Mouse (Mus musculus): Measurements from ENCODE around the gene Stab1. TPM values are rescaled to one million over a fixed set of nuclear protein-coding genes. Genes with fewer than 3 reads are reported as not detected.

Stab1 gene
- total and polyA plus RNA-seq, 2 experiments from 2014 or later: 11.4 to 21.9 TPM

DNA sequence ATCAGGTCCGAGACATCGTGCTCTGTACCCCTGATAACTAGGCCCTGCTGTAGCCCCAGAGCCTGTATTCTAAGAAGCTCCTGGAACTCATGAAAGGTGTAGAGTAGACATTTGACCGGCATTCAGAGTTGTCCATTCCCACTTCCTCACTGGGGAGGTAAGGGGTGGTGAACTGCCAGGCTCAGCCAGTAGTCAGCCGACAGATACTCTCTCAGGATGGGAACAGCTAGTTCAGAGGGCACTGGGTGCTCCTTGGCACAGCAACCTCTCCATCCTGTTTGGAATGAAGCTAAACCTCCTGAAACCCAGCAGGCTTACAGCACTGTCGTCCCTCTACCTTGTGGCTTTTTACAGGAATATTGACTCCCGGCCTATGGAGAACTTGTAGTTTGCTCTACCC is 43.4 kb upstream of the Stab1 start:
- no peak overlapping the region for H3K4me3 ChIP-seq (ENCODE audit: low read depth, low read length)
- H3K4me1 ChIP-seq (ENCODE audit: insufficient read depth): 0 out of 2 replicates have a peak, but pooled peaks cover 5% of the 10 kb centered on the region
- no peak overlapping the region for H3K9ac ChIP-seq
- no peaks in the 10 kb centered on the region for H3K36me3 ChIP-seq (ENCODE audit: insufficient read depth)
- H3K9me3 ChIP-seq (ENCODE audit: low read length): no peaks in the 10 kb centered on the region
- ATAC-seq: no peak
- H3K4me2 ChIP-seq (ENCODE audit: low read depth): no peak overlapping the region
- H3K27ac ChIP-seq (ENCODE audit: low read depth, low read length): no peak overlapping the region
- H3K27me3 ChIP-seq (ENCODE audit: insufficient read depth, low read length): no peaks in the 10 kb centered on the region
- no peak for DNase-seq
- no peak for TF ChIP-seq CTCF (IDR thresholded peaks at IDR 0.05; ENCODE audit: low read depth)
- 90% methylated on average over 6 of the region's 6 CpGs for WGBS

DNA sequence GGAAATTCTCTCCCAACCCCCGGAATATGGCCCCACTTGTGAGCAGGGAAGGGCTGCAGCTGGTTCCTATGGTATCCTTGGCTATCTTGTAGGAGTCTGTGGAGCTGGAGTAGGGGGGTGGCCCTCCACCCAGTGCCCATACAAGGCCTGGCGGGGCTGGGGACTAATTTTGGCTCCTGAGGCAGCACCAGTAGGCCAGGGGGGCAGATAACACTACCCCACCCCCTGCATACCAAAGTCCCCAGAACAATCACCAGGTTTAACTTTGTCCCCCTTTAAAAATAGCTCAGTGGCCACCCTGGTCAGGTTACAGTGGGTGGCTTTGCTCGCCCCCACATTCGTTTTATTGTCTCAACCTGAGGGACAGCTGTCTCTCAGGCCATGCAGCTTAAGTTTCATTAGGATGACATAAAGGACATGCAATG is 40.7 kb upstream of the Stab1 start:
- WGBS: 77% methylated on average over 4 of the region's 4 CpGs
- Histone ChIP-seq H3K4me1 (ENCODE audit: insufficient read depth) (peaks cover 15% of the 10 kb centered on the region), H3K36me3 (ENCODE audit: insufficient read depth) (peaks cover 4% of the 10 kb centered on the region), H3K27me3 (ENCODE audit: insufficient read depth, low read length) (no peaks in the 10 kb centered on the region), H3K27ac (ENCODE audit: low read depth, low read length) (no peak overlapping the region), H3K4me2 (ENCODE audit: low read depth) (no peak overlapping the region), H3K9ac (no peak overlapping the region), H3K9me3 (ENCODE audit: low read length) (no peaks in the 10 kb centered on the region), H3K4me3 (ENCODE audit: low read depth, low read length) (no peak overlapping the region)
- DNase-seq: no peak
- no peak for TF ChIP-seq CTCF (IDR thresholded peaks at IDR 0.05; ENCODE audit: low read depth)
- no peak for ATAC-seq

DNA sequence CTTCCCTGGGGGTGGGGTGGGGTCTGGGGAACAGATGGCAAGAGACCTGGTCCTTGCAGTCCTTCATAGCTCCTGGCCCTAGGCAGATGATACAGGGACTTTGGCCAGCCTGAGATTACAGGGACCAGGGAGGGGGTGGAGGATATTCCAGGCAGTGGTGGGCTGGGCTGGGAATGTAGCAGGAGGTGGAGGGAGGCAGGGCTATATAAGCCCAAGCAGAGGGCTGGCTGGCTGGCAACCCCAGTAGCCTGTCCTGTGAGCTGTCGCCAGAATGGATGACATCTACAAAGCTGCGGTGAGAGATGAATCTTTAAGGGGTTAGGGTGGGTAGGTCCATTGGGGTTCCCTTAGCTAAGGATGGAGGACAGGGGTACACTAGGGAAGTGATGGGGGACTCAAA is 39.6 kb upstream of the Stab1 start, which contains the start of gene Tnnc1:
Gene Tnnc1, plus strand, starts transcription at position 229 of the 400 bp plus-strand sequence.
- Histone ChIP-seq H3K36me3 (ENCODE audit: insufficient read depth) (peaks cover 13% of the 10 kb centered on the region), H3K4me3 (ENCODE audit: low read depth, low read length) (peak within 1 kb of the TSS; percentile 79), H3K4me1 (ENCODE audit: insufficient read depth) (peaks cover 15% of the 10 kb centered on the region), H3K27me3 (ENCODE audit: insufficient read depth, low read length) (no peaks in the 10 kb centered on the region), H3K9me3 (ENCODE audit: low read length) (no peaks in the 10 kb centered on the region), H3K27ac (ENCODE audit: low read depth, low read length) (peak within 1 kb of the TSS; percentile 94), H3K9ac (peak within 1 kb of the TSS; percentile 91), H3K4me2 (ENCODE audit: low read depth) (peak within 1 kb of the TSS; percentile 85)
- no peak for TF ChIP-seq CTCF (IDR thresholded peaks at IDR 0.05; ENCODE audit: low read depth)
- DNase-seq (no peak), ATAC-seq (no peak)
- WGBS: 85% methylated on average over 2 of the region's 2 CpGs

DNA sequence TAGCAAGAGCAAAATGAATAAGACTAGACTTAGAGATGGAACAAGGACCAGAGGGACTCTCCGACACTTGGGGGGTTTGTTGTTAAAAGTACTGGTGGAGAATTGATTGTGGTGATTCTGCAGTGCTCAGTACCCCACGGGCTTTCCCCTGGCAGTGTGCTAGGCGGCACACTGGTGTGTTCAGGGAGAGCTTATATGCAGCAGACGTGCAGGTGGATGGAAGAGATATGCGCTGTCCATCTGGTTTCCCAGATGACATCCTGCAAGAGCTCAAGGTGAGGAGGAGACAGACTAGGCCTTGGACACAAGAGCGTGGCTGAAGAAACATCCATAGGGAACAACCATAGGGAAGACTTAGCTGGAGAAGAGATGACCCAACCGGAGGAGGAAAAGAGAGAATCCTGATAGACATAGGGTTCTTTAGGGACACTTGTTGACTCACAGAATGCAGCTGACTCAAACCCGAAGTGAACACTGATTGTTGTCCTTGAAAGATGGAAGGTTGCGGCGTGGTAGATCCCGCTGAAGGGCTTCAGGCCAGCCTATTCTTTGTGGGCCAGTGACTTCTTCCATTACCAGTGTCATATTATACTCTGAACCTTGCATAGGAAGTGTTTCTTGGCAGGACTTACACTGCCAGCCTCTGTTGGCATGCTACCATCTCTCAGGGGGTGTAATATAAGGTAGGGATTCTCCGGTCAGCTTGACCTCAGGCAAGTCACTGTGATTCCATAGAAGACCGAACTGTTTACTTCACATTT is 38.8 kb upstream of the Stab1 start:
- DNase-seq (no peak), ATAC-seq (peak; percentile 17)
- Histone ChIP-seq H3K9me3 (ENCODE audit: low read length) (no peaks in the 10 kb centered on the region), H3K36me3 (ENCODE audit: insufficient read depth) (peaks cover 22% of the 10 kb centered on the region), H3K27ac (ENCODE audit: low read depth, low read length) (peak overlapping the region; percentile 94), H3K4me2 (ENCODE audit: low read depth) (peak overlapping the region; percentile 85), H3K4me3 (ENCODE audit: low read depth, low read length) (peak overlapping the region; percentile 79), H3K9ac (peak overlapping the region; percentile 91), H3K27me3 (ENCODE audit: insufficient read depth, low read length) (no peaks in the 10 kb centered on the region), H3K4me1 (ENCODE audit: insufficient read depth) (peaks cover 15% of the 10 kb centered on the region)
- TF ChIP-seq CTCF (IDR thresholded peaks at IDR 0.05; ENCODE audit: low read depth): no peak
- WGBS: 77% methylated on average over 13 of the region's 13 CpGs

DNA sequence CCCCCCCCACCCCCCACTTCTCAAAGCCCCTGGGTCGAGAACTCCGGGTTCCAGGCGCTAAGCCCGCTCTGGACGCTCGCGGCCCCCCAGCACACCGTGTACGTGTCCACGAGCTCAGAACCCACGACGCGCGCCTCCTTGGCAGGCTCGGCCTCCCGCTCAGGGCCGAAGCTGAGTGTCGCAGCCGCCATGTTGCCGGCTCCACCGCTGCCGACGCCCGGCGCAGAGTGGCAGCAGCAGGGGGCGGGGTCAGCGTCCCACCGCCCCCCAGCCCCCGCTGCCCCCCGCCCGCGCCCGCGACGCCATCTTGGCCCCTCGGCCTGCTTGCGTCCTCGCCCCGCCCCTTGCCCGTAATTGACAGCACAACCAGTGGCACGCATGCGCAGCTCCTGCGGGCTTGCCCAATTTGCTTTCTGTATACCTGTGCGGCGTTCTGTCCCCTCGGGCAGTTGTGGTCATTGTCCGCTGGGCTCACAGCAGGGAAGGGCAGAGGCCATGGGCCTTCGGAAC is 38.1 kb upstream of the Stab1 start:
- peaks cover 15% of the 10 kb centered on the region for H3K4me1 ChIP-seq (ENCODE audit: insufficient read depth)
- H3K36me3 ChIP-seq (ENCODE audit: insufficient read depth): peaks cover 29% of the 10 kb centered on the region
- WGBS: under 1% methylated on average over 48 of the region's 48 CpGs
- TF ChIP-seq CTCF (IDR thresholded peaks at IDR 0.05; ENCODE audit: low read depth): no peak
- H3K9ac ChIP-seq: peak overlapping the region; percentile 91
- peak overlapping the region; percentile 85 for H3K4me2 ChIP-seq (ENCODE audit: low read depth)
- no peaks in the 10 kb centered on the region for H3K27me3 ChIP-seq (ENCODE audit: insufficient read depth, low read length)
- peak; percentile 72 for ATAC-seq
- DNase-seq: peak; percentile 96
- H3K4me3 ChIP-seq (ENCODE audit: low read depth, low read length): peak overlapping the region; percentile 79
- no peaks in the 10 kb centered on the region for H3K9me3 ChIP-seq (ENCODE audit: low read length)
- H3K27ac ChIP-seq (ENCODE audit: low read depth, low read length): peak overlapping the region; percentile 94

DNA sequence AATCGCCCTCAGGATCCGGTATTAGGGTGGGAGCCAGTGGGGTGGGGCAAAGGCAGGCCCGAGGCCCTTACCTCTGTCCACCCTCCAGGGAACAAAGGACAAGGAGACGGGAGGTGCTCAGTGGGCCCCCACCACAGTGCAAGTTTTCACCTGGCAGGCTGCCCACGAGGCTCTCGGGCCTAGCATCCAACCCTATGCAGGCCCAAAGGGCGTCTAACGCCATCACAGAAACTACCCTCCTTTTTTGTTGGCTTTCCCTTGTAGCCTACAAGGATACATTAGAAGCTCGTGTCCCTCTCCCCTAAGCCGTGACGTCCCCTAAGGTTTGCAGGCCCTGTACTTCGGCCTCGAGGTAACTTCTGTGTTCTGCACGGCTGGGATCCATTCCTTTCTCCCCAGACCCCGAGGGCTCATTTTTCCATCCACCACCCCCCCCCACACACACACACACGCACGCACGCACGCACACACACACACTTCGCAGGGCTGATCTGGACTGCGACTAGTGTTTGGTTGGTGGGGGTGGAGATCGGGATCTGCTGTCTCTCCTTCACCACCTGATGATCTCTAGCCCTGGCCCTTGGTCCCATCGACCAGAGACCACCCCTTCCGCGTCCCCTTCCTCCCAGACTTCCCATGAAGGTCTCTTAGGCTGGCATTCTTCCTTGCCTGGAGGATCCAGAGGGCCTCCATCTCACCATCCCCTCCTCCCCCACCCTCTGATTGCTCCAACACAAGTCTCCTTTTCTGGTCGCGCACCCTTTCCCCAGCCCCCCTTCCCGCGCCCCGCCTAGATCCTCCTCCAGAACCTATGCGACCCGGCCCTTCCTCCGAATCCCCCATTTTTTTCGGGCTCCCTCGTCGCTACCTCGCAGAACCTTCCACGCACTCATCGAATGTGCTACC is 37.4 kb upstream of the Stab1 start:
- H3K4me2 ChIP-seq (ENCODE audit: low read depth): peak overlapping the region; percentile 85
- 3% methylated on average over 39 of the region's 39 CpGs for WGBS
- H3K27me3 ChIP-seq (ENCODE audit: insufficient read depth, low read length): no peaks in the 10 kb centered on the region
- peaks cover 15% of the 10 kb centered on the region for H3K4me1 ChIP-seq (ENCODE audit: insufficient read depth)
- DNase-seq: peak; percentile 71
- H3K4me3 ChIP-seq (ENCODE audit: low read depth, low read length): peak overlapping the region; percentile 79
- H3K36me3 ChIP-seq (ENCODE audit: insufficient read depth): peaks cover 34% of the 10 kb centered on the region
- H3K9ac ChIP-seq: peak overlapping the region; percentile 91
- no peaks in the 10 kb centered on the region for H3K9me3 ChIP-seq (ENCODE audit: low read length)
- H3K27ac ChIP-seq (ENCODE audit: low read depth, low read length): peak overlapping the region; percentile 94
- no peak for TF ChIP-seq CTCF (IDR thresholded peaks at IDR 0.05; ENCODE audit: low read depth)
- ATAC-seq: peak; percentile 74

Data from forebrain, postnatal 0 days (tissue).